Mouse (Mus musculus) erythroblast, embryonic 14.5 days (primary cell): Measurements from ENCODE around the gene Abca13.

Experiments used
- GATA1 ChIP-seq: IDR thresholded peaks from 2 replicates; pipeline ENCODE4 v1.6.1; 2012; ENCODE audit warnings: low read length, inconsistent platforms, mixed read lengths
- TAL1 ChIP-seq: IDR thresholded peaks from 3 replicates; pipeline ENCODE4 v1.6.1; 2012; ENCODE audit warnings: low read length, inconsistent platforms, mixed read lengths

GRCm38 (mm10) chr11:9299615-9300014, 107.9 kb downstream of the Abca13 start:
- TF ChIP-seq GATA1 (no peak), TAL1 (no peak)
